Mouse (Mus musculus): ENCODE data around the gene Tmed4. TPM values are rescaled to one million over a fixed set of nuclear protein-coding genes. Genes with fewer than 3 reads are reported as not detected.

Gene Tmed4
- polyA plus RNA-seq, 1 experiment from 2014 or later, result 95.7 TPM

- WGBS, result 86% methylated on average over 7 of the region's 7 CpGs
- Histone ChIP-seq H3K4me1 (ENCODE audit: insufficient read depth, low read depth, low read length) (no peaks in the 10 kb centered on the region), H3K4me3 (ENCODE audit: low read depth, low read length) (no peak overlapping the region), H3K9ac (replicated peaks; ENCODE audit: low read depth) (no peak overlapping the region), H3K27ac (ENCODE audit: low read length) (no peak overlapping the region), H3K9me3 (ENCODE audit: low read length) (no peaks in the 10 kb centered on the region), H3K36me3 (ENCODE audit: insufficient read depth, low read length) (peaks cover 24% of the 10 kb centered on the region), H3K27me3 (replicated peaks; ENCODE audit: insufficient read depth, low read length) (no peaks in the 10 kb centered on the region), H3K4me2 (replicated peaks; ENCODE audit: low read depth, low read length) (no peak overlapping the region)
- no peak for ATAC-seq
- no peak for TF ChIP-seq EP300 (IDR thresholded peaks at IDR 0.05)
- TF ChIP-seq CTCF (IDR thresholded peaks at IDR 0.05), result no peak
- no peak for DNase-seq (ENCODE audit: low spot score)
Measured at GRCm38 (mm10) chr11:6313874-6314406, 39.3 kb upstream of the Tmed4 start.

GRCm38 (mm10) chr11:6308181-6308580 lies 33.5 kb upstream of the Tmed4 start:
- WGBS, result 80% methylated on average over 4 of the region's 4 CpGs
- ATAC-seq, result no peak
- H3K27me3 ChIP-seq (replicated peaks; ENCODE audit: insufficient read depth, low read length), result no peaks in the 10 kb centered on the region
- no peaks in the 10 kb centered on the region for H3K4me1 ChIP-seq (ENCODE audit: insufficient read depth, low read depth, low read length)
- TF ChIP-seq CTCF (IDR thresholded peaks at IDR 0.05) (no peak), EP300 (IDR thresholded peaks at IDR 0.05) (no peak)
- no peak overlapping the region for H3K4me3 ChIP-seq (ENCODE audit: low read depth, low read length)
- DNase-seq (ENCODE audit: low spot score), result no peak
- H3K36me3 ChIP-seq (ENCODE audit: insufficient read depth, low read length), result 0 out of 2 replicates have a peak, but pooled peaks cover 4% of the 10 kb centered on the region
- H3K9me3 ChIP-seq (ENCODE audit: low read length), result no peaks in the 10 kb centered on the region
- H3K27ac ChIP-seq (ENCODE audit: low read length), result no peak overlapping the region
- H3K4me2 ChIP-seq (replicated peaks; ENCODE audit: low read depth, low read length), result no peak overlapping the region
- no peak overlapping the region for H3K9ac ChIP-seq (replicated peaks; ENCODE audit: low read depth)

GRCm38 (mm10) chr11:6305943-6306430 lies 31.3 kb upstream of the Tmed4 start:
- Histone ChIP-seq H3K27me3 (replicated peaks; ENCODE audit: insufficient read depth, low read length) (no peaks in the 10 kb centered on the region), H3K36me3 (ENCODE audit: insufficient read depth, low read length) (0 out of 2 replicates have a peak, but pooled peaks cover 4% of the 10 kb centered on the region), H3K4me1 (ENCODE audit: insufficient read depth, low read depth, low read length) (no peaks in the 10 kb centered on the region), H3K27ac (ENCODE audit: low read length) (no peak overlapping the region), H3K9me3 (ENCODE audit: low read length) (no peaks in the 10 kb centered on the region), H3K4me3 (ENCODE audit: low read depth, low read length) (no peak overlapping the region), H3K9ac (replicated peaks; ENCODE audit: low read depth) (no peak overlapping the region), H3K4me2 (replicated peaks; ENCODE audit: low read depth, low read length) (no peak overlapping the region)
- no peak for DNase-seq (ENCODE audit: low spot score)
- TF ChIP-seq CTCF (IDR thresholded peaks at IDR 0.05), result no peak
- no peak for TF ChIP-seq EP300 (IDR thresholded peaks at IDR 0.05)
- WGBS, result 76% methylated on average over 1 of the region's 1 CpGs
- ATAC-seq, result no peak

- no peak overlapping the region for H3K4me2 ChIP-seq (replicated peaks; ENCODE audit: low read depth, low read length)
- TF ChIP-seq EP300 (IDR thresholded peaks at IDR 0.05) (no peak), CTCF (IDR thresholded peaks at IDR 0.05) (no peak)
- DNase-seq (ENCODE audit: low spot score) (no peak), ATAC-seq (no peak)
- no peak overlapping the region for H3K9ac ChIP-seq (replicated peaks; ENCODE audit: low read depth)
- H3K4me3 ChIP-seq (ENCODE audit: low read depth, low read length), result no peak overlapping the region
- H3K27ac ChIP-seq (ENCODE audit: low read length), result no peak overlapping the region
- H3K4me1 ChIP-seq (ENCODE audit: insufficient read depth, low read depth, low read length), result no peaks in the 10 kb centered on the region
- WGBS, result 86% methylated on average over 2 of the region's 2 CpGs
- H3K36me3 ChIP-seq (ENCODE audit: insufficient read depth, low read length), result peaks cover 14% of the 10 kb centered on the region; the same call in 1 of the 2 replicates
- no peaks in the 10 kb centered on the region for H3K27me3 ChIP-seq (replicated peaks; ENCODE audit: insufficient read depth, low read length)
- H3K9me3 ChIP-seq (ENCODE audit: low read length), result no peaks in the 10 kb centered on the region
Measured at GRCm38 (mm10) chr11:6302793-6303192, 28.1 kb upstream of the Tmed4 start.

GRCm38 (mm10) chr11:6299435-6299834 lies 24.8 kb upstream of the Tmed4 start:
- ATAC-seq (peak; percentile 23; the same call in 1 of the 2 replicates), DNase-seq (ENCODE audit: low spot score) (peak; percentile 50)
- TF ChIP-seq CTCF (IDR thresholded peaks at IDR 0.05) (no peak), EP300 (IDR thresholded peaks at IDR 0.05) (no peak)
- Histone ChIP-seq H3K4me3 (ENCODE audit: low read depth, low read length) (no peak overlapping the region), H3K27me3 (replicated peaks; ENCODE audit: insufficient read depth, low read length) (no peaks in the 10 kb centered on the region), H3K27ac (ENCODE audit: low read length) (no peak overlapping the region), H3K4me2 (replicated peaks; ENCODE audit: low read depth, low read length) (no peak overlapping the region), H3K4me1 (ENCODE audit: insufficient read depth, low read depth, low read length) (no peaks in the 10 kb centered on the region), H3K9me3 (ENCODE audit: low read length) (no peaks in the 10 kb centered on the region), H3K9ac (replicated peaks; ENCODE audit: low read depth) (no peak overlapping the region), H3K36me3 (ENCODE audit: insufficient read depth, low read length) (peaks cover 11% of the 10 kb centered on the region; the same call in 1 of the 2 replicates)
- 58% methylated on average over 2 of the region's 2 CpGs for WGBS

- H3K36me3 ChIP-seq (ENCODE audit: insufficient read depth, low read length), result peaks cover 11% of the 10 kb centered on the region; the same call in 1 of the 2 replicates
- H3K9ac ChIP-seq (replicated peaks; ENCODE audit: low read depth), result no peak overlapping the region
- H3K9me3 ChIP-seq (ENCODE audit: low read length), result no peaks in the 10 kb centered on the region
- no peak overlapping the region for H3K4me2 ChIP-seq (replicated peaks; ENCODE audit: low read depth, low read length)
- DNase-seq (ENCODE audit: low spot score) (peak; percentile 35), ATAC-seq (no peak)
- H3K4me1 ChIP-seq (ENCODE audit: insufficient read depth, low read depth, low read length), result peaks cover 1% of the 10 kb centered on the region; the same call in 1 of the 2 replicates
- no peak overlapping the region for H3K4me3 ChIP-seq (ENCODE audit: low read depth, low read length)
- H3K27ac ChIP-seq (ENCODE audit: low read length), result peak overlapping the region; percentile 49; the same call in 1 of the 2 replicates
- TF ChIP-seq EP300 (IDR thresholded peaks at IDR 0.05) (peak; percentile 43; the same call in 1 of the 2 replicates), CTCF (IDR thresholded peaks at IDR 0.05) (no peak)
- H3K27me3 ChIP-seq (replicated peaks; ENCODE audit: insufficient read depth, low read length), result no peaks in the 10 kb centered on the region
Measured at GRCm38 (mm10) chr11:6296077-6296476, 21.4 kb upstream of the Tmed4 start.
